Comparison of ENCODE assay signal across 12 mouse cellular contexts in genomic region chr14:20024888-20025719, GRCm38 (mm10). TPM values are rescaled to one million over a fixed set of nuclear protein-coding genes. Genes with fewer than 3 reads are reported as not detected.
A peak's percentile ranks its signal among the peaks of the same experiment; 100 is the strongest.
DNase-seq lines count a peak whose midpoint lies in the region; ATAC-seq lines count a peak whose summit lies in the region.
"Had no signal": no experiment of that assay in that cellular context is flagged by ENCODE, and none has a peak within 500 bp of the region (broad histone marks: within the 10 kb centered on the region; RNA-seq: fewer than 3 reads in every experiment).

No protein-coding gene starts in this region.

- H3K9me3 ChIP-seq in heart, embryonic 16.5 days (replicated peaks; ENCODE audit: control insufficient read depth, low read length), result no peaks in the 10 kb centered on the region
- no peaks in the 10 kb centered on the region for H3K9me3 ChIP-seq in embryonic facial prominence, embryonic 10.5 days
- H3K9me3 ChIP-seq: limb, embryonic 15.5 days had no signal

- no peaks in the 10 kb centered on the region for H3K27me3 ChIP-seq in heart, embryonic 16.5 days (ENCODE audit: control insufficient read depth, insufficient read depth, low read length)
- no peaks in the 10 kb centered on the region for H3K27me3 ChIP-seq in embryonic facial prominence, embryonic 10.5 days (replicated peaks; ENCODE audit: low read depth, poor library complexity, severe bottlenecking)
- H3K27me3 ChIP-seq: limb, embryonic 15.5 days; Patski had no signal

- no peaks in the 10 kb centered on the region for H3K36me3 ChIP-seq in heart, embryonic 16.5 days (ENCODE audit: control insufficient read depth, insufficient read depth)
- no peaks in the 10 kb centered on the region for H3K36me3 ChIP-seq in embryonic facial prominence, embryonic 10.5 days (replicated peaks)
- H3K36me3 ChIP-seq: limb, embryonic 15.5 days had no signal

- H3K4me1 ChIP-seq in heart, embryonic 16.5 days (ENCODE audit: control insufficient read depth, insufficient read depth, low read length), result peaks cover 6% of the 10 kb centered on the region
- peaks cover 4% of the 10 kb centered on the region; the same call in 1 of the 2 replicates for H3K4me1 ChIP-seq in embryonic facial prominence, embryonic 10.5 days
- H3K4me1 ChIP-seq: limb, embryonic 15.5 days had no signal

- no peak overlapping the region for H3K4me3 ChIP-seq in heart, embryonic 16.5 days (ENCODE audit: low read length)
- no peak overlapping the region for H3K4me3 ChIP-seq in embryonic facial prominence, embryonic 10.5 days
- H3K4me3 ChIP-seq: limb, embryonic 15.5 days had no signal

- H3K27ac ChIP-seq in heart, embryonic 16.5 days (ENCODE audit: low read length), result no peak overlapping the region
- H3K27ac ChIP-seq in embryonic facial prominence, embryonic 10.5 days (replicated peaks), result no peak overlapping the region; the same call in 1 of the 2 replicates
- H3K27ac ChIP-seq: limb, embryonic 15.5 days had no signal

- 30% methylated on average over 6 of the region's 6 CpGs for WGBS in heart, embryonic 16.5 days
- WGBS in embryonic facial prominence, embryonic 10.5 days, result 76% methylated on average over 6 of the region's 6 CpGs

- peak overlapping the region; percentile 10; the same call in 1 of the 2 replicates for H3K4me2 ChIP-seq in heart, embryonic 16.5 days (ENCODE audit: low read depth, low read length)
- H3K4me2 ChIP-seq: limb, embryonic 15.5 days had no signal

- intact Hi-C loops in heart, postnatal 10 days (cut with DNase I), result no loop called here
- intact Hi-C loops in left cerebral cortex, postnatal 4 days (cut with DNase I), result no loop called here

- peak; percentile 41 for ATAC-seq in heart, embryonic 16.5 days (replicated peaks; ENCODE audit: extremely low read depth, insufficient read depth, low FRiP score)
- ATAC-seq: Patski had no signal

- H3K9ac ChIP-seq in heart, embryonic 16.5 days (ENCODE audit: low read length), result no peak overlapping the region
- H3K9ac ChIP-seq: limb, embryonic 15.5 days had no signal

- DNase-seq in heart, postnatal 10 days, result no peak
- DNase-seq in c-Kit-positive CD71-positive TER-119-positive erythroid progenitor cells, embryonic 14.5 days (ENCODE audit: low spot score), result peak; percentile 48
- peak; percentile 48 for DNase-seq in lung, postnatal 10 days
- DNase-seq in thymus, postnatal 10 days (ENCODE audit: low spot score in 2 of 2), result peak; percentile 75 to 79
- DNase-seq in gastrocnemius, adult 8-10 months (ENCODE audit: low spot score in 2 of 2), result no peak
- no peak for DNase-seq in embryonic facial prominence, embryonic 10.5 days (ENCODE audit: low spot score)
- DNase-seq in left cerebral cortex, postnatal 4 days, result no peak
- DNase-seq: cerebellum, postnatal 36 days; kidney, adult 11 months had no signal

RNA-seq across cellular contexts. Expression of gene Gng2, which starts 47.7 kb away (rescaled TPM):
- polyA plus RNA-seq in heart, embryonic 16.5 days (2015; fragmentation: Nextera tagmentation; extraction: Ambion mirVana), result 58.8 and 64.2 TPM in 2 replicates
- total RNA-seq in heart, postnatal 10 days (2021), result 10 to 100 TPM; 20.7 to 30.5 TPM
- total RNA-seq in gastrocnemius, adult 8-10 months (2022), result 1 to 10 TPM in 3 of 4 experiments, under 1 TPM in 1; 0.68 to 6.9 (median 2.6) TPM
- polyA plus RNA-seq in embryonic facial prominence, embryonic 10.5 days (2016; fragmentation: Nextera tagmentation; extraction: Ambion mirVana), result 82.8 and 82.9 TPM in 2 replicates
- total RNA-seq in left cerebral cortex, postnatal 4 days (2021), result 100 to 1,000 TPM; 813 to 824 TPM

Comparison
In these comparisons a context has a peak if more than half of its experiments do, and no peak if none do; other contexts are left out.
1. DNase-seq: peak in c-Kit-positive CD71-positive TER-119-positive erythroid progenitor cells, embryonic 14.5 days (single experiment), lung, postnatal 10 days (single experiment) and thymus, postnatal 10 days (2 of 2); none in heart, postnatal 10 days (0 of 2), gastrocnemius, adult 8-10 months (0 of 2), embryonic facial prominence, embryonic 10.5 days (single experiment) and left cerebral cortex, postnatal 4 days (single experiment).
2. RNA of gene Gng2, which starts 47.7 kb away (total RNA-seq): 813 to 824 TPM in left cerebral cortex, postnatal 4 days; 20.7 to 30.5 TPM in heart, postnatal 10 days and 0.68 to 6.9 TPM in gastrocnemius, adult 8-10 months; every median in the first group is over 10 times any median in the second.